Mouse (Mus musculus) embryonic fibroblast, embryonic 13.5 days (primary cell): Measurements from ENCODE around the gene Wdr59.

Experiments used
- CTCF ChIP-seq: IDR thresholded peaks from 2 replicates; pipeline ENCODE4 v1.5.1; 2011; ENCODE audit warnings: mild to moderate bottlenecking, control low read depth, low read length, moderate library complexity, borderline replicate concordance; ENCODE audit not compliant: insufficient read depth
- POLR2A ChIP-seq: IDR thresholded peaks from 2 replicates; pipeline ENCODE4 v1.6.1; 2011; ENCODE audit warnings: low read depth, mild to moderate bottlenecking, control low read depth, low read length, moderate library complexity

- TF ChIP-seq CTCF (no peak), POLR2A (no peak)
Measured at GRCm38 (mm10) chr8:111563687-111564086, 41.8 kb upstream of the Wdr59 start.
